Mouse (Mus musculus) heart, adult 2 months (tissue): ENCODE results near the gene Nkiras1.
"Not testable (repeated sequence)": the region's sequence is repeated elsewhere in the genome, so short reads cannot be mapped to it uniquely, and the experiment has no call there.

ENCODE experiments used
- CTCF ChIP-seq: fragments of 200-600 bp; IDR thresholded peaks from 2 replicates; pipeline ENCODE4 v1.8.1; 2022; ENCODE audit warnings: antibody characterized with exemption, mild to moderate bottlenecking, moderate library complexity
- EP300 ChIP-seq: fragments of 200-500 bp; IDR thresholded peaks from 2 replicates; pipeline ENCODE4 v1.6.1; 2011; ENCODE audit warnings: low read depth, low read length, control low read depth; ENCODE audit not compliant: insufficient read depth

GRCm38 (mm10) chr14:18236496-18237235 is 34.3 kb upstream of the Nkiras1 start:
- TF ChIP-seq CTCF, EP300: not testable (repeated sequence)
